Mouse (Mus musculus): ENCODE data around the gene Gm42906. TPM values are rescaled to one million over a fixed set of nuclear protein-coding genes. Genes with fewer than 3 reads are reported as not detected.
A peak's percentile ranks its signal among the peaks of the same experiment; 100 is the strongest.

Gene Gm42906
- total and polyA plus RNA-seq, 2 experiments from 2014 or later: not detected

DNA sequence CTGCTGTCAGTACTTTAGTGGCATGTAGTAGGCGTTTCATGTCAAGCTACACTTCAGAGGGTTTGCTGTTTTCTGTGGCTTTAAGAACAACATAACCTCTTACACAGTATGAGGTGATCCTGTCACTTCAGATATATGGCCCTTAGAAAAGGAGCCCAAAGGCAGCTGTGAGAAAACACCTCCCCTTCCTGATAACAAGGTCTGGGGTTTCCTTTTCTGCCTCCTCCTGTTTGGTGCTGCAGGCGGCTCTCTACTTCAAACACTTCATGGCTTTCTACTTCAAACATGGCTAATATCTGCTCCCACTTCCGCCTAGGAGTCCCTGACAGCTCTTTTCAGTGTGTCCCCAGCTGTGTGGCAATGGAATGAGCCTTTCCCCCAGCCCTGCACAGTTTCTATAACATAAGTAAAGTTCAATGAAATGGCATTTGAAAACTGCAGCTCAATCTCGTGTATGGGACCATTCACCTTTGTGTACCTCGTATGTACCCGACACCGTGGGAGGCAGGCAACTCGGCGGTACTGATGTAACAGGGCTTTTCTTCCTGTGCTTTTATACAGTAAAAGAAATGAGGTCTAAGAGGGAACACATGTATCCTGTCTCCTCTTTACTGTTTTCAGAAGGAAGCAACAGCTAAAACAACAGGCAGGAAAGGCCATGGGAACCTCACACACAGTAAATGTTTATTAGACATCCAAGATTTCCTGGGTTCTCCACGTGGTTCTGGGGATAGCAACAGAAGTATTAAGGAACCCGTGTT is 180.7 kb downstream of the Gm42906 start:
- 64% methylated on average over 11 of the region's 11 CpGs for WGBS
- TF ChIP-seq CTCF (IDR thresholded peaks at IDR 0.05; ENCODE audit: low read depth): no peak
- H3K36me3 ChIP-seq (ENCODE audit: insufficient read depth, low read length): no peaks in the 10 kb centered on the region
- H3K4me1 ChIP-seq (ENCODE audit: insufficient read depth, low read length): no peaks in the 10 kb centered on the region
- no peaks in the 10 kb centered on the region for H3K9me3 ChIP-seq (ENCODE audit: low read length)
- H3K4me3 ChIP-seq (ENCODE audit: low read length): no peak overlapping the region
- H3K9ac ChIP-seq (replicated peaks; ENCODE audit: low read length): no peak overlapping the region
- H3K27ac ChIP-seq: 0 out of 2 replicates have a peak overlapping the region, but pooled peaks have one; percentile 7
- no peak for ATAC-seq
- no peaks in the 10 kb centered on the region for H3K27me3 ChIP-seq (ENCODE audit: insufficient read depth, low read length)
- H3K4me2 ChIP-seq (ENCODE audit: low read depth, low read length): no peak overlapping the region
- no peak for DNase-seq (ENCODE audit: low spot score)

DNA sequence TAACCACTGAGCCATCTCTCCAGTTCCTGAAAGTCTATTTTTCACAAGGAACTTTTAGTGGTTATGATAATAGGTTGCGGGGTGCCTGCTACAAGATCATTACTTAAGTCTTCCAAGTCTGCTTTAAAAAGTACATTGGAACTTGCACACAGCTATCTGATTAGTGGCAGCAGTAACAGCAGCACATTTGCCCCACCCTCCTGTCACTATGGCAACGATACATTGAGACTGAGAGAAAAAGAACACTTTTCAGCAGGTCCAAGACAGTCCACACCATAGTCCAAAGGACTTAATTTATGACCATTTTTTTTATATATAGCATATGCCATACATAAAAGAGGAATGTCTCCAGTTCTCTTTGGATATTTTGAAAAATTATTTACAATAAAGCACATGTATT is 181.7 kb downstream of the Gm42906 start:
- Histone ChIP-seq H3K9ac (replicated peaks; ENCODE audit: low read length) (no peak overlapping the region), H3K9me3 (ENCODE audit: low read length) (no peaks in the 10 kb centered on the region), H3K27me3 (ENCODE audit: insufficient read depth, low read length) (no peaks in the 10 kb centered on the region), H3K36me3 (ENCODE audit: insufficient read depth, low read length) (no peaks in the 10 kb centered on the region), H3K4me1 (ENCODE audit: insufficient read depth, low read length) (no peaks in the 10 kb centered on the region), H3K4me3 (ENCODE audit: low read length) (no peak overlapping the region), H3K27ac (no peak overlapping the region), H3K4me2 (ENCODE audit: low read depth, low read length) (no peak overlapping the region)
- TF ChIP-seq CTCF (IDR thresholded peaks at IDR 0.05; ENCODE audit: low read depth): no peak
- ATAC-seq (no peak), DNase-seq (ENCODE audit: low spot score) (no peak)
- 88% methylated on average over 2 of the region's 2 CpGs for WGBS

DNA sequence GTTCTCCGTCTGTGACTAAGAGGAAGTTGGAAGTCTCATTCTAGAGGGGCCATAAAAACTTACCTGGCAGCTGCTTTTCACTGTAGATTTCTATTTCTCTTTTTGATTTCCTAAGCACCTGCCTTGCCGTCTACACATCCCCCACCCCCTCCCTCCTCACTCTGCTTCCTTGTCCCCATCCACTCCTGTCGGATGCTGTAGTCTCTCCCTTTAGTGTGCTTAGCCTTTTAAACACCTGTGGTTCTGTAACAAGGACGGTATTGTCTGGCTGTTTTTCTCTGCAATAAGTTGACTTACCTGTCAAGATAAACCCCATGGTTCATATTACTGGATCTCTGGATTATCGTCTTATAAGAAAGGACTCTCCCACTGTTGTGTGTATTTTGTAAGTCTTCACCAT is 182.4 kb downstream of the Gm42906 start:
- H3K36me3 ChIP-seq (ENCODE audit: insufficient read depth, low read length): no peaks in the 10 kb centered on the region
- H3K9ac ChIP-seq (replicated peaks; ENCODE audit: low read length): no peak overlapping the region
- ATAC-seq: no peak
- H3K4me2 ChIP-seq (ENCODE audit: low read depth, low read length): no peak overlapping the region
- DNase-seq (ENCODE audit: low spot score): no peak
- H3K27me3 ChIP-seq (ENCODE audit: insufficient read depth, low read length): no peaks in the 10 kb centered on the region
- H3K27ac ChIP-seq: no peak overlapping the region
- H3K9me3 ChIP-seq (ENCODE audit: low read length): no peaks in the 10 kb centered on the region
- no peak overlapping the region for H3K4me3 ChIP-seq (ENCODE audit: low read length)
- H3K4me1 ChIP-seq (ENCODE audit: insufficient read depth, low read length): no peaks in the 10 kb centered on the region
- no peak for TF ChIP-seq CTCF (IDR thresholded peaks at IDR 0.05; ENCODE audit: low read depth)
- 84% methylated on average over 5 of the region's 5 CpGs for whole genome bisulfite sequencing

DNA sequence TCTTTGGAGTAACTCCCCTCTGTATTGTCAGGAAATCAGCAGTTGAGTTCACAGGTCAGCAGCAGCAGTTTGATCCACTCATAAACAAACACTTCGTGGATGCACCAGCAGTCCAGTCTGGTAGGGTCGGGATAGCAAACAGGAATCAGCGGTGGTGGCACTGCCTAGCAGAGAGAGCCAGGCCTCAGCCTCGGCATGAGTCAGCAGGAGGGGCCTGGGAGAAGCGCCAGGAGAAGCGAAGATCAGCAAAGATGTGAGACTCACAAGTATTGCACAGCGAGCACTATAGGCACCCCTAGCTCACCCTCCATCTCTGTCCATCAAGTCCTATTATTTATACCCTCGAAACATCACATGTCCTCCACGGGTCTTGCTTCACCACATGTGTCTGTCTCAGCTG is 189.2 kb downstream of the Gm42906 start:
- Histone ChIP-seq H3K9ac (replicated peaks; ENCODE audit: low read length) (no peak overlapping the region), H3K27ac (no peak overlapping the region), H3K4me1 (ENCODE audit: insufficient read depth, low read length) (no peaks in the 10 kb centered on the region), H3K27me3 (ENCODE audit: insufficient read depth, low read length) (no peaks in the 10 kb centered on the region), H3K36me3 (ENCODE audit: insufficient read depth, low read length) (no peaks in the 10 kb centered on the region), H3K9me3 (ENCODE audit: low read length) (no peaks in the 10 kb centered on the region), H3K4me3 (ENCODE audit: low read length) (no peak overlapping the region), H3K4me2 (ENCODE audit: low read depth, low read length) (no peak overlapping the region)
- no peak for TF ChIP-seq CTCF (IDR thresholded peaks at IDR 0.05; ENCODE audit: low read depth)
- 73% methylated on average over 9 of the region's 9 CpGs for WGBS
- DNase-seq (ENCODE audit: low spot score) (no peak), ATAC-seq (no peak)

DNA sequence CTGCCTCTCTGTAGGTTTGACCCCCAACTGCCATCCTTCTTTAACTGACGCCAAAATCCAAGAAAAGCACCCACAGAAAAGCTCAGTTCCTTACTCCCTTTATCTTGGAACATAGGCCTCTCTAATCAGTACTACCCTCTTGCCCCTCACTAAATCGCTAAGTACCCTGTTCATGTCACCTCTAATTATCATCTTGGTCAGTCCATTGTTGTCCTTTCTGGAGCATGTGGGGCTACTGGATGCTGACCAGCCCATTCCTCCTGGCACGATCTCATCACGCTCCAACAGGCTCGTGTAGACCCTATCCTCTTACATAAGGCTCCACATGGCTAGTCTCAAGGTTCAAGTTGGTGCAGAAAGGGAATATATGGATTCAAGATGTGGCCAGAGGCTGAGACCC is 191.6 kb downstream of the Gm42906 start:
- Histone ChIP-seq H3K4me2 (ENCODE audit: low read depth, low read length) (no peak overlapping the region), H3K4me1 (ENCODE audit: insufficient read depth, low read length) (peaks cover 5% of the 10 kb centered on the region), H3K9ac (replicated peaks; ENCODE audit: low read length) (no peak overlapping the region), H3K27me3 (ENCODE audit: insufficient read depth, low read length) (no peaks in the 10 kb centered on the region), H3K27ac (no peak overlapping the region), H3K36me3 (ENCODE audit: insufficient read depth, low read length) (no peaks in the 10 kb centered on the region), H3K4me3 (ENCODE audit: low read length) (no peak overlapping the region), H3K9me3 (ENCODE audit: low read length) (no peaks in the 10 kb centered on the region)
- WGBS: 76% methylated on average over 5 of the region's 5 CpGs
- no peak for ATAC-seq
- no peak for DNase-seq (ENCODE audit: low spot score)
- TF ChIP-seq CTCF (IDR thresholded peaks at IDR 0.05; ENCODE audit: low read depth): no peak

DNA sequence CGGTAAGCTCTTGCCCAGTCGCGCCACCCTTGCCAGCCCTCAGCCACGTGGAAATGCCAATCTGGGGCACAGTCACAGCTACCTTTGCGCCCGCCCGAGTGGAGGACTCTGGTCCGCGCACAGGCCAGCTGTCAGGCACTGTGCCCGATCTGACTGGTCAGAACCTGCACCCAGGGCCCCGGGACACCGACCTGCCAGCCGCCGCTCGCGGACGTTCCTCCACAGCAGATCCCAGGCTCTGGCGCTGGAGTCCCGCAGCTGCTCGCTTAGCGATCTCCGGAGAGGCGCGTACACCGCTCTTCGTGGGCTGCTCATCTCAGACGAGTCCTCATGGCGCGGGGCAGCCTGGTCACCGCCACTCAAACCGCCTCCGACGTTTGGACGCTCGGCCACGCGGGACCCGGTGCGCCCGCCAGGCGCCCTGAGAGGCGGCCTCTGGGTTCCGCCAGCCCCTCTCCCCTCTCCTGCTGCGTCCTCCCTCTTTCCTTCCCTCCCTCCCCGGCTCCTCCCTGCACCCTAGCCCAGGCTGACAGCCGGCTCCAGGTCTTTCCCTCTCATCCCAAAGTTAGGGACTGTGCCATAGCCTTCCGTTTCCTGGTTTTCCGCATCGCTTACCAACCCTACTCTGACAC is 194.4 kb downstream of the Gm42906 start, which contains the start of gene Stard13:
TSS of gene Stard13 (minus strand) at position 437 of the 632 bp plus-strand sequence.
- under 1% methylated on average over 47 of the region's 49 CpGs for WGBS
- H3K27me3 ChIP-seq (ENCODE audit: insufficient read depth, low read length): no peaks in the 10 kb centered on the region
- H3K4me3 ChIP-seq (ENCODE audit: low read length): peak within 1 kb of the TSS; percentile 51
- DNase-seq (ENCODE audit: low spot score): peak; percentile 36
- peak within 1 kb of the TSS; percentile 88 for H3K4me2 ChIP-seq (ENCODE audit: low read depth, low read length)
- peaks cover 5% of the 10 kb centered on the region for H3K4me1 ChIP-seq (ENCODE audit: insufficient read depth, low read length)
- no peaks in the 10 kb centered on the region for H3K36me3 ChIP-seq (ENCODE audit: insufficient read depth, low read length)
- H3K9ac ChIP-seq (replicated peaks; ENCODE audit: low read length): peak within 1 kb of the TSS; percentile 59
- peak; percentile 79 for ATAC-seq
- 0 out of 2 replicates have a peak within 1 kb of the TSS, but pooled peaks have one; percentile 22 for H3K27ac ChIP-seq
- no peaks in the 10 kb centered on the region for H3K9me3 ChIP-seq (ENCODE audit: low read length)
- TF ChIP-seq CTCF (IDR thresholded peaks at IDR 0.05; ENCODE audit: low read depth): no peak
